Mouse (Mus musculus): ENCODE results near the gene Slc39a10. TPM values are rescaled to one million over a fixed set of nuclear protein-coding genes. Genes with fewer than 3 reads are reported as not detected.
"Not testable (repeated sequence)": the region's sequence is repeated elsewhere in the genome, so short reads cannot be mapped to it uniquely, and the experiment has no call there.

Gene Slc39a10
- polyA plus RNA-seq, 1 experiment from 2014 or later, result 46.9 TPM

- not testable (repeated sequence) for H3K4me1 ChIP-seq (ENCODE audit: control insufficient read depth, insufficient read depth, low read length); H3K4me2 ChIP-seq (ENCODE audit: low read depth, low read length); H3K36me3 ChIP-seq (ENCODE audit: control insufficient read depth, insufficient read depth, low read length); H3K27me3 ChIP-seq (ENCODE audit: control insufficient read depth, insufficient read depth, low read length); H3K9ac ChIP-seq (ENCODE audit: low read length); H3K9me3 ChIP-seq (replicated peaks; ENCODE audit: control insufficient read depth, low read length); H3K4me3 ChIP-seq (replicated peaks; ENCODE audit: low read length); ATAC-seq (ENCODE audit: insufficient read depth, low FRiP score); H3K27ac ChIP-seq (ENCODE audit: low read length)
Observed at GRCm38 (mm10) chr1:46769318-46769717, 123.3 kb downstream of the Slc39a10 start.

GRCm38 (mm10) chr1:46764600-46764999 lies 128.1 kb downstream of the Slc39a10 start:
- H3K9me3 ChIP-seq (replicated peaks; ENCODE audit: control insufficient read depth, low read length); H3K4me1 ChIP-seq (ENCODE audit: control insufficient read depth, insufficient read depth, low read length); ATAC-seq (ENCODE audit: insufficient read depth, low FRiP score); H3K4me2 ChIP-seq (ENCODE audit: low read depth, low read length); H3K27ac ChIP-seq (ENCODE audit: low read length); H3K36me3 ChIP-seq (ENCODE audit: control insufficient read depth, insufficient read depth, low read length); H3K27me3 ChIP-seq (ENCODE audit: control insufficient read depth, insufficient read depth, low read length); H3K4me3 ChIP-seq (replicated peaks; ENCODE audit: low read length); H3K9ac ChIP-seq (ENCODE audit: low read length): not testable (repeated sequence)
- 70% methylated on average over 3 of the region's 3 CpGs for WGBS
